Mouse (Mus musculus): ENCODE results near the gene Lrba.
A peak's percentile ranks its signal among the peaks of the same experiment; 100 is the strongest.

The Lrba gene

DNA sequence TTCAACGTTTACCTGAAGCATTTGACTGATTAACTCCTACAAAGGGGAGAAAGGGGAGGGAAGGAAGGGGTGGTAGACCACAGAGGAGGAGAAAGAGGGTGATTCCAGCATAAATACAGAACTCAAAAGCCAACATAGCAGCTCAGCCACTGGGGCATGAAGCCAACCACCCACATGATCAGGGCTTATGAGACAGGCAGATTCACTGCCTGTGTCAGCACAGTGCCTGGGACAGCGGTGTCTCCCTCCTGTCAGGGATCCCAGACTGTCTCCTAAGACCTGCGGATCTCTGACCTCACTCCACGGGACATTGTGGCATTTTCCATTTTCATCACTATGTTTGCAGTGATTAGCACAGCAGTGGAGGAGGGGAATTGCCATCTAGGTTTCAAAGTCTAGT lies 568.8 kb downstream of the Lrba start:
- DNase-seq (ENCODE audit: low spot score in 2 of 2), result no peak

GRCm38 (mm10) chr3:86793720-86794191 lies 569.3 kb downstream of the Lrba start:
- no peak for DNase-seq (ENCODE audit: low spot score in 2 of 2)

DNA sequence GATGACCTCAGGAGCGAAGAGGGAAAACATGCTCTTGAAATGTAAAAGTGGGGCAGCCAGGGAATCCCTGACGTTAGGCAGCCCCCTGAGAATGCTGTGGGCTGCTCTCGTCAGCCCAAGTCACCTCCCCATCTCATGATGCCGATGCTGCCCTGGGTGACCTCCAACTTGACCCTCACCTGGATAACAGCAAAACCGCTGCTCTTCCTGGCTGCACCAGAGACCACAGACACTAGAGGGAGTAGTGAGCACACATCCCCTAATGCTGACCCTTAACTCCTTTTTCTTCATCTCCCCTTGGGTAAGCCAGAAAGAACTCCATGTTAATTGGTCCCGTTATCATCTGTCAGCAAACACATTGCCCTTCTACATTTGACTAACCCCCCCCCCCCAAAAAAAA lies 572.2 kb downstream of the Lrba start:
- DNase-seq (ENCODE audit: low spot score in 2 of 2), result no peak

DNA sequence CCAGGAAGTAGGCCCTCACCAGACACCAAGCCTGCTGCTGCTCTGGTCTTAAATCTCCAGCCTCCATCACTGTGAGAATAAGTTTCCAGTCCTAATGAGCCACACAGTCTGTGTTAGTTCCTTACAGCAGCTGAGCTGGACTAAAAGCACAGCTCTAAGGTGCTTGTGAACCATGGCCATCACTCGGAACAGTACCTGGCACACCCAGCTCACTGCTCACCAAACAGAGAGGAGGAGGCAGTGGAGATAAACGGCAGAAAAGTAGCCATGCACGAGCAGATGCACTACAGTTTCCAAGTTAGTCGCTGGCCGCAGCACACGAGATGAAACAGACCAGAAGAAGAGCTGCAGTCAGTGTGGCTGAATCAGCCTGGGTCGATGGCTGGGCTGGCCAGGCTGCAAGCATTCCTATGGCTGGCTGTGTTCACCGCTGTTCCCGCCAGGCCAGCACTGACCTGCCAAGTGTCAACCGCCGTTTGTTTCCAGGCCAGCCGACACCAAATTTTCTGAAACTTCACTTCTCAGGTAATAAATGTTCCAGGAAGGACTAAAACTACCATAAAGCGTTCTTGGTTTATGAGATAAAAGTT lies 573.5 kb downstream of the Lrba start:
- no peak for DNase-seq (ENCODE audit: low spot score in 2 of 2)

- no peak for DNase-seq (ENCODE audit: low spot score in 2 of 2)
These were observed 574.6 kb downstream of the Lrba start for GRCm38 (mm10) chr3:86799041-86799440.

DNA sequence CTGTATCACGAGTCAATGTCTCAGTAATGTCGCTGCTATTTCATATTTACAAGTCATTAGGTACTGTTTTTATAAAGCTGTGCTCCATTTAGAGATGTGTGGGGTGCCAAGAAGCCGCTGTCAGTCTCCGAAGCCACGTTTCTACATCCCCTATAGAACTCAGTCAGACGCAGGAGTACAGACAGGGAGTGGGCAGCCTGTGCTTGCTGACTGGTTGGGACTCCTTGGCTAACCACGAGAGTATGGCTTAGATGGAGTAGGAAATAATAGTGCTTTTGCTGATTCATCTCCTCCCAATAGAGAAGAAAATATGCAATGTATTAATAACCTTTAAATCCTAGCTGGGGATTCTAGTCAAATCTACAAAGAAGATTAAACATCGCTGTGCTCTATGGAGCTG lies 576.4 kb downstream of the Lrba start:
- no peak for DNase-seq (ENCODE audit: low spot score in 2 of 2)

DNA sequence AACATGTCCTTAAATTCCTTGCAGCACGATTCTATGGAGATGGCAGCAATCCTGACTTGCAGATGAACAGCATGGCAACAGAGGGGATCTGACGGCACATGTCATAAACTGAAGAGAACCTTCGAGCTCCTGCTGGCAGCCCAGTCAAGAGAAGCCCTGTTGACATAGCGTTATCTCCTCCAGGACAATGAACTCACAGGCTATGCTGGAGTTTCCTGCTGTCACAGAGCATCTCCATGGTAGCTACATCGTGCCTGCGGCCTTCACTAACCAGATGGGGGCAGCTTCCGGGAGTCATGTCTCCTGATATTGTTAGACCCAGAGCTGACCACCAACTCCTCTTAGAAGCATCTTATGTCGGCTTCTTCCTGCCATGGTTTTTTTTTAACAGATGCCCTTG lies 578.3 kb downstream of the Lrba start:
- DNase-seq (ENCODE audit: low spot score in 2 of 2), result no peak

DNA sequence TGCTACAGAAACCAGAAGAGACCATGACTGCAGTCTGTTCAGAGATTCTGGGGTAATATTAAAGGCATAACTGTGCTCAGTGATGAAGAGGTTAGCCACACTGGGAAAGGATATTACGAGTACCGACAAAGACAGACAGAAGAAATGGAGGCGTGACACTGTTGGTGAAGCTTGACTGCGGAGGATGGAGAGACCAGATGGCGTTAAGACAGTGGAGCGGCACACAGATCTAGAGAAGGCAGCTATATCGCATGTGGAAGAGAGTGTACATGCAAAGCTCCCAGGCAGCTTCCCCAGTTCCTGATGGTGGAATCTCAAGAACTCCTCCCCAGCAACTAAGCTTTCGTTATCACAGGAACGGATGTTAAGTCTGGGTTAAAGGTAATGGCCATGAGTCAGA lies 579.8 kb downstream of the Lrba start:
- DNase-seq (ENCODE audit: low spot score in 2 of 2), result no peak

GRCm38 (mm10) chr3:86806834-86807233 lies 582.4 kb downstream of the Lrba start:
- DNase-seq (ENCODE audit: low spot score in 2 of 2), result no peak

DNA sequence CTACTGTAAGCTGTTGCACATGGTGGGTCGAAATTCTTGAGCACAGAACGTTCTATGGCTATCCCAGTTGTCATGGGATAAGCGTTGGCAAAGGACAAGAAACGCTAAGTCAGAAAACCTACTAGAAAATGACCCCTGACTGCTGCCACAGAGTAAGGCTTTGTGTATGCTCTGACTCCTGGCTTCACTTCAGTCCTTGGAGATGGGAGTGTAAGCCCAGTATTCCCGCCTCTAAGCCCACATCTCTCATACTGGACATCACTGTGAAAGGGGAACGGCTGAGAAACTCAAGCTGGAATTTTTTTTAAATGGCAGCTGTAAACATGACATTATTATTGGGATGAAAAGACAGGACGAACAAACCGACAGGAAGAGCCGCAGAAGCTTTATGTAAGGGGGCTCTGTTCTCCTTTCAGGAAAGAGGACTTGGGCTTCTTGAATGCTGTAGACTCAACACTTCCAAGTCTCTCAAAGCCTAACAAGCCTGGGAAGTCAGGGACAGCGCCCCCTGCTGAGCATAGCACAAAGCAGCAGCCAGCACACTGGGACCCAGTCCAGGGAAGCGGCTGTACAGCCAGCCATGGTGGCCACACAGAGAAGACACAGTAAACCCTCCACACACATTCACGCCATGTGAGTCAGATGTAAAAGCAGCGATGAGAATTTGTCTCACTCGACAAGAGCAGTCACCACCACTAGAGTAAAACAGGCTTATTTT lies 583.4 kb downstream of the Lrba start:
- DNase-seq (ENCODE audit: low spot score in 2 of 2), result no peak

DNA sequence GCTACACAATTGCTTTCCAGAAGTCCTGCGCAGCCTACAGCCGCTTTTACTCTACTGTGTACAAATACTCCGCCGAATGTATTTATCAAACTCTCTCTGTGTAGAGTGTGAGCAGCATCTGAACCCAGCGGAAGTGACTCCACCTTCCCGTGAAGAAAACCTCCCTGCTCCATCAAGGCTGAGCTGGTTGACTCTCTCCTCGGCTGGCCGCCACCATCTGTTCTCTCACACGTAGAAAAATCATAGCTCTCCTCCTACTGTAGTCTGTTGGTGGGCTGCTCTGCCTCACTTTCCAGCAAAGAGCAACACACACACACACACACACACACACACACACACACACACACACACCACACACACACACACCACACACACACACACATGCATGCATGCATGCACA lies 584.7 kb downstream of the Lrba start:
- no peak for DNase-seq (ENCODE audit: low spot score in 2 of 2)

- DNase-seq (ENCODE audit: low spot score in 2 of 2), result no peak
These were observed 585.2 kb downstream of the Lrba start for GRCm38 (mm10) chr3:86809646-86810045.

GRCm38 (mm10) chr3:86810908-86811307 lies 586.4 kb downstream of the Lrba start:
- DNase-seq (ENCODE audit: low spot score in 2 of 2), result no peak

GRCm38 (mm10) chr3:86812689-86813088 lies 588.2 kb downstream of the Lrba start:
- peak; percentile 57 to 79 for DNase-seq (ENCODE audit: low spot score in 2 of 2)

DNA sequence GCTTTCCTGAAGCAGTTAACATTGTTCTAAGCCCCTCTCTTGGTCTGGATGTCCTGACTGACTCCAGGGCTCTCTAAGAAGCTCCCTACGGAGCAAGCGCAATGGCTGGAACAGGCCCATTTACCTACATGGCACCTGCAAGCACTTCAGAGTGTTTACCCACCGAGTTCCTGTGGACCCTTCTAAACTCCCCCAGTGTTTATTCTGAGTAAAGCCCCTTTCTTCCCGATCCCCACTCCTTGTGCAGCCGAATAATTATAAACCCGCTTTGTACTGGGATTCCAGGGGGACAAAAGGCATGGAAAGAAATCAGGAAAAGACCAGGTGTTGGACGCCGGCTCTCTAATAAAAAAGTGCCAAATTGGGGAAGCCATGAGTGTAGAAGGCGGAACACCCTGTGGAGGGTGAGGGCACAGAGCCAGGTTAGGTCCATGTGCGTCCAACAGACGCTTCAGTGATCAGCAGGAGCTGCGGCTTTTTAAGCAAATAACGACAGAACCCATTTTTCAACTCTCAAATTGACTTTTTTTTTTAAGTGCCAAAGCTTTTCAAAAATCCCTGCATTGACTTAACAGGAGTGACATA lies 593.6 kb downstream of the Lrba start:
- no peak for DNase-seq (ENCODE audit: low spot score in 2 of 2)

DNA sequence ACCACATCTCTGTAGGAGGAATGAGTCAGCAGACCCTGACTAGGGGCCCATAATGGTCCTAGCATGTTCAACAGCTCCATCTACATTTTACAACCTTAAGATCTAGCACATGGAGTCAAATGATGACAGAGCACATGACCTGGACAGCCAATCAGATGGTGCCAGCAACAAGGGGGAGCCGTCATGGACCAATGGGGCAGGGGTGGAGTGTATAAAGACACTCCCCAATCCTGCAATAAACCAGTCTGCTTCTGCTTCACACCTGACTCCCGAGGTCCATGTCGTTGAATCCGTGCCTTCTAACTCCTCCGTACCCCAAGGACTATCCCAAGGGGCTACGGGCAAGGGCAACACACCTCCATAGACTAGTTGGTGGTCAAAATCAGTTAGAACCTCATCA lies 594.9 kb downstream of the Lrba start:
- no peak for DNase-seq (ENCODE audit: low spot score in 2 of 2)

DNA sequence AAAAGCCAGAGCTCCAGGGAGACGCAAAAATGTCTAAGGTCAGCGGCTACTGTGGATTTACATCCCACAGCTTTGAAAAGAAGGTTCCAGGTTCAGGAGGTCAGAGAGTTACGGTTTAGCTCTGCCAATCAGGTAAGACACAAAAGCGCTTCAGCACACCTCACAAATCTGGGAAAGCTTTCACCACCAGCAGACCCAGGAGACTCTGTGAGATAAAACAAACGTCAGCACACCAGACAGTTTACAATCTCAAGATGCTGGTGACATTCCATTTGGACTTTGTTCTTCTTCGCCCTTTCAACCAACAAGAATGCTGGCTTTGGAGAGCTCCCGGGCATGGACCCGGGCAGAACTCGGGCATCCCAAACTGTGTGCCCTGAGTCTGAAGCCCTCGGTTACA lies 595.9 kb downstream of the Lrba start:
- DNase-seq (ENCODE audit: low spot score in 2 of 2), result no peak

- DNase-seq (ENCODE audit: low spot score in 2 of 2), result no peak
These were observed 596.9 kb downstream of the Lrba start for GRCm38 (mm10) chr3:86821383-86821782.

GRCm38 (mm10) chr3:86827506-86827905 lies 603.0 kb downstream of the Lrba start:
- DNase-seq (ENCODE audit: low spot score in 2 of 2), result no peak

DNA sequence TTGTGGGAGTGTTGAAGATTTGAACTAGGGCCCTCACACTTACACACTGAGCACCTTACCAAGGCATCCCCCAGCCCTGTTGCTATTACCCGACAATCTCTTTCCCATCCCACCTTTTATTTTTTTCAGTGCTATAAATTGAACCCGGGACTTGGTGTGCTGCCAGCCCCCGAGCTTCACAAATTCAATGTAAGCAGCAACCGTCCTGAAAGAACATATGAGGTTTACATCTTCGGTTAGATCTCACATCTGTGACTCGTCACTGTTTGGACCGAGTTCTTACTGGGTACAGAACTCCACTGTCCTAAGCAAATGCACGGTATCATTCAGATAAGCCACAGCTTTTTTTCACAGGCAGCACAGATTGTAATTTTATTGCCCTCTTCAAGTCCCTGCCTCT lies 607.6 kb downstream of the Lrba start:
- no peak for DNase-seq (ENCODE audit: low spot score in 2 of 2)
